8 mouse cellular contexts compared by ENCODE assay signal in genomic region chrX:56455372-56456246, GRCm38 (mm10). TPM values are rescaled to one million over a fixed set of nuclear protein-coding genes. Genes with fewer than 3 reads are reported as not detected.
A peak's percentile ranks its signal among the peaks of the same experiment; 100 is the strongest.
DNase-seq lines count a peak whose midpoint lies in the region; ATAC-seq lines count a peak whose summit lies in the region.

No protein-coding gene starts in this region.

- no peaks in the 10 kb centered on the region for H3K36me3 ChIP-seq in hindbrain, embryonic 16.5 days (ENCODE audit: control insufficient read depth, insufficient read depth, low read length)
- H3K36me3 ChIP-seq in macrophage (ENCODE audit: inconsistent target): no peaks in the 10 kb centered on the region

- H3K4me3 ChIP-seq in hindbrain, embryonic 16.5 days (ENCODE audit: low read length): peak overlapping the region; percentile 58
- peak overlapping the region; percentile 68 for H3K4me3 ChIP-seq in macrophage (ENCODE audit: inconsistent target)

- H3K27me3 ChIP-seq in hindbrain, embryonic 16.5 days (replicated peaks; ENCODE audit: control insufficient read depth, insufficient read depth, low read length): no peaks in the 10 kb centered on the region

- 10% methylated on average over 48 of the region's 65 CpGs for WGBS in hindbrain, embryonic 16.5 days
- 24% methylated on average over 61 of the region's 65 CpGs for WGBS in macrophage (ENCODE audit: missing documents)

- no peaks in the 10 kb centered on the region for H3K9me3 ChIP-seq in hindbrain, embryonic 16.5 days (ENCODE audit: control insufficient read depth, low read length)

- peak; percentile 88 for DNase-seq in R1 (ENCODE audit: low read depth, low spot score)
- DNase-seq in cerebellum, postnatal 25 days: peak; percentile 86 to 91
- peak; percentile 87 for DNase-seq in frontal cortex, postnatal 36 days (ENCODE audit: low spot score in 2 of 2)
- peak; percentile 79 to 86 for DNase-seq in left cerebral cortex, adult 18-20 months (ENCODE audit: low spot score in 2 of 2)
- DNase-seq in right cerebral cortex, adult 18-20 months: peak; percentile 92
- peak; percentile 60 for DNase-seq in urinary bladder, postnatal 10 days (ENCODE audit: low spot score)

- H3K4me2 ChIP-seq in hindbrain, embryonic 16.5 days (ENCODE audit: low read length): peak overlapping the region; percentile 58

- H3K27ac ChIP-seq in hindbrain, embryonic 16.5 days (ENCODE audit: low read depth, low read length): peak overlapping the region; percentile 97
- peak overlapping the region; percentile 77 for H3K27ac ChIP-seq in macrophage

- H3K79me2 ChIP-seq in macrophage (ENCODE audit: inconsistent target): peaks cover 47% of the 10 kb centered on the region

- peak overlapping the region; percentile 80 for H3K9ac ChIP-seq in hindbrain, embryonic 16.5 days (ENCODE audit: low read depth, low read length)

- peak; percentile 97 for ATAC-seq in hindbrain, embryonic 16.5 days

- H3K4me1 ChIP-seq in hindbrain, embryonic 16.5 days (ENCODE audit: control insufficient read depth, insufficient read depth, low read depth, low read length): peaks cover 3% of the 10 kb centered on the region; the same call in 1 of the 2 replicates

RNA-seq across cellular contexts. Expression of gene Ints6l, which starts 1.0 kb away (rescaled TPM):
- 20.2 and 20.3 TPM in 2 replicates for polyA plus RNA-seq in hindbrain, embryonic 16.5 days (2015; fragmentation: Nextera tagmentation; extraction: Ambion mirVana)
- total RNA-seq in left cerebral cortex, adult 18-20 months (2021): 10 to 100 TPM; 32.1 to 35.7 TPM
- 100 to 1,000 TPM in 23 of 26 experiments, 10 to 100 TPM in 3; 61.4 to 351 (median 173) TPM for total RNA-seq in macrophage (2018; cell fraction: chromatin; rRNA removed)
- 10 to 100 TPM in 24 of 26 experiments, 1 to 10 TPM in 2; 8.0 to 37.9 (median 20.3) TPM for total RNA-seq in macrophage (2018; cell fraction: cytosol; rRNA removed)
- total RNA-seq in macrophage (2018; cell fraction: nucleus; rRNA removed): 100 to 1,000 TPM in 17 of 26 experiments, 10 to 100 TPM in 9; 30.3 to 354 (median 129) TPM
- polyA plus RNA-seq in macrophage (2018): 31.9 to 44.9 TPM (median 33.0 TPM) in 3 replicates

RNA-seq across cellular contexts. Expression of gene Gm2174, which starts 7.8 kb away (rescaled TPM):
- 1.3 and 2.0 TPM in 2 replicates for polyA plus RNA-seq in hindbrain, embryonic 16.5 days (2015; fragmentation: Nextera tagmentation; extraction: Ambion mirVana)
- total RNA-seq in left cerebral cortex, adult 18-20 months (2021): not detected
- 1 to 10 TPM in 1 of 26 experiments, not detected in 25; 2.3 TPM for total RNA-seq in macrophage (2018; cell fraction: chromatin; rRNA removed)
- under 1 TPM in 5 of 26 experiments, not detected in 21; 0.38 to 0.80 (median 0.74) TPM for total RNA-seq in macrophage (2018; cell fraction: cytosol; rRNA removed)
- not detected for total RNA-seq in macrophage (2018; cell fraction: nucleus; rRNA removed)
- 1.2 to 1.3 TPM in 2 of 3 replicates, not detected in the other for polyA plus RNA-seq in macrophage (2018)

Comparison
In these comparisons a context has a peak if more than half of its experiments do, and no peak if none do; other contexts are left out.
1. Peak in every context shown above with its lines: DNase-seq, ATAC-seq, H3K4me3 ChIP-seq and H3K27ac ChIP-seq.